Mouse (Mus musculus): Measurements from ENCODE around the gene Sestd1. TPM values are rescaled to one million over a fixed set of nuclear protein-coding genes. Genes with fewer than 3 reads are reported as not detected.
A peak's percentile ranks its signal among the peaks of the same experiment; 100 is the strongest.

Sestd1 gene
- polyA plus RNA-seq (2015; fragmentation: Nextera tagmentation; extraction: Ambion mirVana): 13.0 and 14.1 TPM in 2 replicates

DNA sequence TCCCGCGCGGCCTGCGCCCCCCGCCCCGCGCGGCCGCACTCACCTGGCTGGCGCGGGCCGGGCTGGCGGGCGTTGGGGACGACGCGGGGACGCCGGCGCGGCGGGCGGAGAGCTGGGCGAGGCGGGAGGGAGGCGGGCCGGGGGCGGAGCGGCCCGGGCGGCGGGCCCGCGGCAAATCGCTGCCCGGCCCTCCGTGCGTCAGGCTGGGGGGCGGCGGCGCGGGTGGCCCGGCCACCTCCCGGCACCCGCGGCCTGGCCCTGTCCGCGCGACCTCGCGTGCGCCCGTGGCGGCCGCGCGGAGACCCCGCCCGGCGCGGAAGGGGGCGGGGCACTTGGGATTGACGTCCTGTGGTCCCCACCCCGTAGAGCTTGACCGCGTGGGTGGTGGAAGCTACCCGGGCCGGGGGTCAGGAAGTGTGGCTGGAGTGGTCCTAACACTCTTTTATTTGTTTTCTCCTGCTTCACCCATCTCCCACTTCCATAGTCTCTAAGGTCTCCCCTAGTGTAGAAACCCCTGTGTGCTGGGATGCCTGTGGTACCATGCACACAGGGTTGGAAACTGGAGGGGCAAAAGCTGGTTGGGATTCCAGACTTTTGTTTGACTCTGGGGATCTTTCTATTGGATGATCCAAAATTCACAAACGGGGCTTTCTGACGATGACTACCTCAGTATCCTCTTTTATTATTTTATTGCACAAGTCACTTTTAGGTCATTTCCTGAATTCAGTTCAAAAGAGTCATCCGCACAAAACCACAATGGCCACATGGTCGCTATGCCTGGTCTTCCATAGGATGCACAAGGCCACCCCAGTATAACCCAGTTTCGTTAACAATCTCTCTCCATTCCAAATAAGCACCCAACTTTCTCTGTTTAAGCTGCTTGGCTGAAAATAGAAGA is at the start of gene Sestd1:
TSS of gene Sestd1 (minus strand) at position 81 of the 898 bp plus-strand sequence.
- H3K9ac ChIP-seq (ENCODE audit: low read length): peak within 1 kb of the TSS; percentile 97
- H3K9me3 ChIP-seq (replicated peaks; ENCODE audit: control insufficient read depth, low read length): no peaks in the 10 kb centered on the region
- peak within 1 kb of the TSS; percentile 94 for H3K4me3 ChIP-seq (replicated peaks; ENCODE audit: low read length)
- peak within 1 kb of the TSS; percentile 64 for H3K27ac ChIP-seq (ENCODE audit: low read length)
- ATAC-seq (ENCODE audit: insufficient read depth, low FRiP score): peak; percentile 87
- peak within 1 kb of the TSS; percentile 93 for H3K4me2 ChIP-seq (ENCODE audit: low read depth, low read length)
- peaks cover 2% of the 10 kb centered on the region; the same call in 1 of the 2 replicates for H3K4me1 ChIP-seq (ENCODE audit: control insufficient read depth, insufficient read depth, low read length)
- WGBS: 8% methylated on average over 37 of the region's 73 CpGs
- H3K36me3 ChIP-seq (ENCODE audit: control insufficient read depth, insufficient read depth, low read length): no peaks in the 10 kb centered on the region
- no peaks in the 10 kb centered on the region for H3K27me3 ChIP-seq (ENCODE audit: control insufficient read depth, insufficient read depth, low read length)

GRCm38 (mm10) chr2:77327246-77327645 is 46.9 kb upstream of the Sestd1 start:
- Histone ChIP-seq H3K4me3 (replicated peaks; ENCODE audit: low read length) (no peak overlapping the region), H3K9me3 (replicated peaks; ENCODE audit: control insufficient read depth, low read length) (no peaks in the 10 kb centered on the region), H3K27me3 (ENCODE audit: control insufficient read depth, insufficient read depth, low read length) (no peaks in the 10 kb centered on the region), H3K36me3 (ENCODE audit: control insufficient read depth, insufficient read depth, low read length) (no peaks in the 10 kb centered on the region), H3K27ac (ENCODE audit: low read length) (no peak overlapping the region), H3K9ac (ENCODE audit: low read length) (no peak overlapping the region), H3K4me1 (ENCODE audit: control insufficient read depth, insufficient read depth, low read length) (0 out of 2 replicates have a peak, but pooled peaks cover 4% of the 10 kb centered on the region), H3K4me2 (ENCODE audit: low read depth, low read length) (no peak overlapping the region)
- WGBS: 81% methylated on average over 3 of the region's 3 CpGs
- no peak for ATAC-seq (ENCODE audit: insufficient read depth, low FRiP score)

DNA sequence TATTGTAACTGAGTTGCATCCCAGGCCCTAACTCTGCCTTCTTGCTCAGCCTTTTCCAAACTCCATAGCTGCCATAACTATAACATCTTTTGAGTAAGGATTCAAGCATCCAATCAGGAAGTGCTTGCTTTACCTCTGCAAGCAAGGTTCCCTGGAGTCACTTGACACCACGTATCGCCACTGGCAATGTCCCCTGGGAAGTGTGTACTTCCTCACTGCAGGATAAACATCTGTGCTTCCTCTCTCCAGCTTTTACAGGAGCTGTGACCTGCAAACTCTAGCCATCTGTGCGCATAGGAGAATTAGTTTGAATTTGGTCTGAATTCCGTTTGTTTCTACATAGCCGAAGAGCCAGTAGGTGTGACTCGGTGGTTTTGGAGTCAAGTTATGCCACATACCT is 43.3 kb upstream of the Sestd1 start:
- H3K27ac ChIP-seq (ENCODE audit: low read length): no peak overlapping the region

DNA sequence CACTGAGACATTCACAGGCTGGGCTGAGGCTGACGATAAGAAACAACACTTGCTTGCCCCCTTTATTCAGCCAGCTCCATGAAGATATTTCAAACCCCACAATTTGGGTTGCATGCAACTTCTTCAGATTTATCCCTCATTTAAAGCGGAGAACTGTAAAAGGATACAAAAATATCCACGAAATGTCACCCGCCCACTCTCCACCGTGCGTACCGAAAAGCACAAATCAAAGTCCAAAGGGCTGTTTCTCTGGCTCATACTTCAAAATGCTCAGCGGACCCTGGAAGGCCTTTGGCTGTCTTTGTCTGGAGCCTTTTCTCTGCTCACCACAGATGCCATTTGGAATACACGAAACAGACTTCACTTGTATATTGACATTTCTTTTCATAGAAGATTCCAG is 42.8 kb upstream of the Sestd1 start:
- no peak overlapping the region for H3K4me3 ChIP-seq (replicated peaks; ENCODE audit: low read length)
- no peaks in the 10 kb centered on the region for H3K9me3 ChIP-seq (replicated peaks; ENCODE audit: control insufficient read depth, low read length)
- H3K4me1 ChIP-seq (ENCODE audit: control insufficient read depth, insufficient read depth, low read length): 0 out of 2 replicates have a peak, but pooled peaks cover 4% of the 10 kb centered on the region
- no peak overlapping the region for H3K9ac ChIP-seq (ENCODE audit: low read length)
- 63% methylated on average over 9 of the region's 9 CpGs for WGBS
- no peak overlapping the region for H3K27ac ChIP-seq (ENCODE audit: low read length)
- H3K27me3 ChIP-seq (ENCODE audit: control insufficient read depth, insufficient read depth, low read length): no peaks in the 10 kb centered on the region
- no peaks in the 10 kb centered on the region for H3K36me3 ChIP-seq (ENCODE audit: control insufficient read depth, insufficient read depth, low read length)
- no peak overlapping the region for H3K4me2 ChIP-seq (ENCODE audit: low read depth, low read length)
- ATAC-seq (ENCODE audit: insufficient read depth, low FRiP score): no peak

More for the DNA sequence above, 43.3 kb upstream of the Sestd1 start:
- Histone ChIP-seq H3K9ac (ENCODE audit: low read length) (no peak overlapping the region), H3K4me1 (ENCODE audit: control insufficient read depth, insufficient read depth, low read length) (0 out of 2 replicates have a peak, but pooled peaks cover 4% of the 10 kb centered on the region), H3K27me3 (ENCODE audit: control insufficient read depth, insufficient read depth, low read length) (no peaks in the 10 kb centered on the region), H3K36me3 (ENCODE audit: control insufficient read depth, insufficient read depth, low read length) (no peaks in the 10 kb centered on the region), H3K4me2 (ENCODE audit: low read depth, low read length) (no peak overlapping the region), H3K9me3 (replicated peaks; ENCODE audit: control insufficient read depth, low read length) (no peaks in the 10 kb centered on the region), H3K4me3 (replicated peaks; ENCODE audit: low read length) (no peak overlapping the region)
- no peak for ATAC-seq (ENCODE audit: insufficient read depth, low FRiP score)
- 38% methylated on average over 6 of the region's 6 CpGs for WGBS

GRCm38 (mm10) chr2:77319196-77319595 is 38.8 kb upstream of the Sestd1 start:
- Histone ChIP-seq H3K4me3 (replicated peaks; ENCODE audit: low read length) (no peak overlapping the region), H3K9me3 (replicated peaks; ENCODE audit: control insufficient read depth, low read length) (no peaks in the 10 kb centered on the region), H3K9ac (ENCODE audit: low read length) (no peak overlapping the region), H3K27me3 (ENCODE audit: control insufficient read depth, insufficient read depth, low read length) (no peaks in the 10 kb centered on the region), H3K4me1 (ENCODE audit: control insufficient read depth, insufficient read depth, low read length) (peaks cover 10% of the 10 kb centered on the region; the same call in 1 of the 2 replicates), H3K27ac (ENCODE audit: low read length) (no peak overlapping the region), H3K4me2 (ENCODE audit: low read depth, low read length) (no peak overlapping the region), H3K36me3 (ENCODE audit: control insufficient read depth, insufficient read depth, low read length) (no peaks in the 10 kb centered on the region)
- no peak for ATAC-seq (ENCODE audit: insufficient read depth, low FRiP score)
- WGBS: 89% methylated on average over 5 of the region's 5 CpGs

GRCm38 (mm10) chr2:77316961-77317360 is 36.6 kb upstream of the Sestd1 start:
- ATAC-seq (ENCODE audit: insufficient read depth, low FRiP score): no peak
- H3K4me3 ChIP-seq (replicated peaks; ENCODE audit: low read length): no peak overlapping the region
- H3K27ac ChIP-seq (ENCODE audit: low read length): no peak overlapping the region
- no peaks in the 10 kb centered on the region for H3K27me3 ChIP-seq (ENCODE audit: control insufficient read depth, insufficient read depth, low read length)
- H3K9me3 ChIP-seq (replicated peaks; ENCODE audit: control insufficient read depth, low read length): no peaks in the 10 kb centered on the region
- peaks cover 6% of the 10 kb centered on the region; the same call in 1 of the 2 replicates for H3K4me1 ChIP-seq (ENCODE audit: control insufficient read depth, insufficient read depth, low read length)
- WGBS: 22% methylated on average over 7 of the region's 7 CpGs
- H3K9ac ChIP-seq (ENCODE audit: low read length): no peak overlapping the region
- H3K36me3 ChIP-seq (ENCODE audit: control insufficient read depth, insufficient read depth, low read length): no peaks in the 10 kb centered on the region
- no peak overlapping the region for H3K4me2 ChIP-seq (ENCODE audit: low read depth, low read length)

- Histone ChIP-seq H3K9me3 (replicated peaks; ENCODE audit: control insufficient read depth, low read length) (no peaks in the 10 kb centered on the region), H3K9ac (ENCODE audit: low read length) (no peak overlapping the region), H3K4me1 (ENCODE audit: control insufficient read depth, insufficient read depth, low read length) (peaks cover 6% of the 10 kb centered on the region; the same call in 1 of the 2 replicates), H3K36me3 (ENCODE audit: control insufficient read depth, insufficient read depth, low read length) (no peaks in the 10 kb centered on the region), H3K4me2 (ENCODE audit: low read depth, low read length) (no peak overlapping the region), H3K27me3 (ENCODE audit: control insufficient read depth, insufficient read depth, low read length) (no peaks in the 10 kb centered on the region), H3K27ac (ENCODE audit: low read length) (no peak overlapping the region), H3K4me3 (replicated peaks; ENCODE audit: low read length) (no peak overlapping the region)
- WGBS: 92% methylated on average over 10 of the region's 10 CpGs
- ATAC-seq (ENCODE audit: insufficient read depth, low FRiP score): no peak
These were observed 33.5 kb upstream of the Sestd1 start for GRCm38 (mm10) chr2:77313846-77314245.

- WGBS: 68% methylated on average over 9 of the region's 9 CpGs
- Histone ChIP-seq H3K27ac (ENCODE audit: low read length) (no peak overlapping the region), H3K4me3 (replicated peaks; ENCODE audit: low read length) (no peak overlapping the region), H3K9ac (ENCODE audit: low read length) (no peak overlapping the region), H3K9me3 (replicated peaks; ENCODE audit: control insufficient read depth, low read length) (no peaks in the 10 kb centered on the region), H3K4me1 (ENCODE audit: control insufficient read depth, insufficient read depth, low read length) (peaks cover 6% of the 10 kb centered on the region; the same call in 1 of the 2 replicates), H3K27me3 (ENCODE audit: control insufficient read depth, insufficient read depth, low read length) (no peaks in the 10 kb centered on the region), H3K36me3 (ENCODE audit: control insufficient read depth, insufficient read depth, low read length) (no peaks in the 10 kb centered on the region), H3K4me2 (ENCODE audit: low read depth, low read length) (no peak overlapping the region)
- ATAC-seq (ENCODE audit: insufficient read depth, low FRiP score): no peak
These were observed 32.2 kb upstream of the Sestd1 start for GRCm38 (mm10) chr2:77312616-77313015.

GRCm38 (mm10) chr2:77309313-77309712 is 28.9 kb upstream of the Sestd1 start:
- no peak for ATAC-seq (ENCODE audit: insufficient read depth, low FRiP score)
- Histone ChIP-seq H3K27me3 (ENCODE audit: control insufficient read depth, insufficient read depth, low read length) (no peaks in the 10 kb centered on the region), H3K4me1 (ENCODE audit: control insufficient read depth, insufficient read depth, low read length) (no peaks in the 10 kb centered on the region), H3K36me3 (ENCODE audit: control insufficient read depth, insufficient read depth, low read length) (no peaks in the 10 kb centered on the region), H3K9me3 (replicated peaks; ENCODE audit: control insufficient read depth, low read length) (no peaks in the 10 kb centered on the region), H3K4me2 (ENCODE audit: low read depth, low read length) (no peak overlapping the region), H3K27ac (ENCODE audit: low read length) (no peak overlapping the region), H3K9ac (ENCODE audit: low read length) (no peak overlapping the region), H3K4me3 (replicated peaks; ENCODE audit: low read length) (no peak overlapping the region)
- WGBS: 62% methylated on average over 7 of the region's 7 CpGs
